Mouse (Mus musculus): Measurements from ENCODE around the gene Nova2. TPM values are rescaled to one million over a fixed set of nuclear protein-coding genes. Genes with fewer than 3 reads are reported as not detected.
A peak's percentile ranks its signal among the peaks of the same experiment; 100 is the strongest.

The Nova2 gene
- polyA plus RNA-seq, 1 experiment from 2014 or later: 0.41 TPM

- H3K27me3 ChIP-seq: peaks cover 100% of the 10 kb centered on the region
- peaks cover 19% of the 10 kb centered on the region for H3K4me1 ChIP-seq
- H3K4me3 ChIP-seq: peak overlapping the region; percentile 14; the same call in 1 of the 2 replicates
- H3K4me2 ChIP-seq (replicated peaks): peak overlapping the region; percentile 28
- H3K9ac ChIP-seq: no peak overlapping the region
- no peaks in the 10 kb centered on the region for H3K36me3 ChIP-seq
- WGBS: under 1% methylated on average over 17 of the region's 17 CpGs
- no peak for ATAC-seq (ENCODE audit: low FRiP score, low read depth)
- no peaks in the 10 kb centered on the region for H3K9me3 ChIP-seq
- no peak overlapping the region for H3K27ac ChIP-seq
Observed at GRCm38 (mm10) chr7:18962171-18962792, 36.6 kb downstream of the Nova2 start.

GRCm38 (mm10) chr7:18962795-18963194 lies 37.1 kb downstream of the Nova2 start:
- Histone ChIP-seq H3K27me3 (peaks cover 100% of the 10 kb centered on the region), H3K4me2 (replicated peaks) (peak overlapping the region; percentile 28), H3K9me3 (no peaks in the 10 kb centered on the region), H3K9ac (0 out of 2 replicates have a peak overlapping the region, but pooled peaks have one; percentile 9), H3K4me1 (peaks cover 14% of the 10 kb centered on the region), H3K4me3 (peak overlapping the region; percentile 14; the same call in 1 of the 2 replicates), H3K27ac (no peak overlapping the region), H3K36me3 (no peaks in the 10 kb centered on the region)
- under 1% methylated on average over 20 of the region's 20 CpGs for WGBS
- ATAC-seq (ENCODE audit: low FRiP score, low read depth): no peak

GRCm38 (mm10) chr7:18963294-18963843 lies 37.7 kb downstream of the Nova2 start:
- Histone ChIP-seq H3K27me3 (peaks cover 98% of the 10 kb centered on the region), H3K4me2 (replicated peaks) (no peak overlapping the region), H3K4me3 (no peak overlapping the region), H3K4me1 (peaks cover 12% of the 10 kb centered on the region), H3K36me3 (no peaks in the 10 kb centered on the region), H3K9me3 (no peaks in the 10 kb centered on the region), H3K9ac (no peak overlapping the region), H3K27ac (no peak overlapping the region)
- ATAC-seq (ENCODE audit: low FRiP score, low read depth): no peak
- WGBS: under 1% methylated on average over 19 of the region's 19 CpGs

- Histone ChIP-seq H3K4me3 (no peak overlapping the region), H3K27me3 (peaks cover 87% of the 10 kb centered on the region), H3K9ac (no peak overlapping the region), H3K27ac (no peak overlapping the region), H3K4me1 (peaks cover 8% of the 10 kb centered on the region; the same call in 1 of the 2 replicates), H3K9me3 (no peaks in the 10 kb centered on the region), H3K4me2 (replicated peaks) (no peak overlapping the region), H3K36me3 (no peaks in the 10 kb centered on the region)
- ATAC-seq (ENCODE audit: low FRiP score, low read depth): no peak
- WGBS: 84% methylated on average over 5 of the region's 5 CpGs
Observed at GRCm38 (mm10) chr7:18965312-18965711, 39.6 kb downstream of the Nova2 start.

- Histone ChIP-seq H3K27ac (no peak overlapping the region), H3K4me3 (no peak overlapping the region), H3K4me2 (replicated peaks) (no peak overlapping the region), H3K36me3 (no peaks in the 10 kb centered on the region), H3K4me1 (peaks cover 6% of the 10 kb centered on the region; the same call in 1 of the 2 replicates), H3K9ac (no peak overlapping the region), H3K27me3 (peaks cover 64% of the 10 kb centered on the region), H3K9me3 (0 out of 2 replicates have a peak, but pooled peaks cover 4% of the 10 kb centered on the region)
- 6% methylated on average over 8 of the region's 8 CpGs for WGBS
- no peak for ATAC-seq (ENCODE audit: low FRiP score, low read depth)
Observed at GRCm38 (mm10) chr7:18967603-18968002, 41.9 kb downstream of the Nova2 start.

GRCm38 (mm10) chr7:18970956-18971355 lies 45.3 kb downstream of the Nova2 start:
- Histone ChIP-seq H3K27ac (no peak overlapping the region), H3K36me3 (no peaks in the 10 kb centered on the region), H3K4me3 (no peak overlapping the region), H3K4me2 (replicated peaks) (no peak overlapping the region), H3K27me3 (peaks cover 40% of the 10 kb centered on the region), H3K9ac (no peak overlapping the region), H3K4me1 (no peaks in the 10 kb centered on the region), H3K9me3 (0 out of 2 replicates have a peak, but pooled peaks cover 4% of the 10 kb centered on the region)
- 80% methylated on average over 3 of the region's 3 CpGs for WGBS
- no peak for ATAC-seq (ENCODE audit: low FRiP score, low read depth)

GRCm38 (mm10) chr7:18978381-18978780 lies 52.7 kb downstream of the Nova2 start:
- Histone ChIP-seq H3K27me3 (peaks cover 11% of the 10 kb centered on the region; the same call in 1 of the 2 replicates), H3K9me3 (no peaks in the 10 kb centered on the region), H3K27ac (no peak overlapping the region), H3K4me2 (replicated peaks) (no peak overlapping the region), H3K9ac (no peak overlapping the region), H3K4me1 (no peaks in the 10 kb centered on the region), H3K4me3 (no peak overlapping the region), H3K36me3 (no peaks in the 10 kb centered on the region)
- ATAC-seq (ENCODE audit: low FRiP score, low read depth): no peak
- 86% methylated on average over 9 of the region's 9 CpGs for WGBS

- no peak overlapping the region for H3K4me2 ChIP-seq (replicated peaks)
- H3K27ac ChIP-seq: no peak overlapping the region
- peaks cover 5% of the 10 kb centered on the region for H3K4me1 ChIP-seq
- H3K36me3 ChIP-seq: no peaks in the 10 kb centered on the region
- no peaks in the 10 kb centered on the region for H3K9me3 ChIP-seq
- ATAC-seq (ENCODE audit: low FRiP score, low read depth): no peak
- 67% methylated on average over 2 of the region's 2 CpGs for WGBS
- H3K4me3 ChIP-seq: no peak overlapping the region
- H3K9ac ChIP-seq: no peak overlapping the region
- H3K27me3 ChIP-seq: peaks cover 12% of the 10 kb centered on the region; the same call in 1 of the 2 replicates
Observed at GRCm38 (mm10) chr7:18986503-18986902, 60.8 kb downstream of the Nova2 start.

GRCm38 (mm10) chr7:18987100-18987499 lies 61.4 kb downstream of the Nova2 start, which contains the start of gene Nanos2:
Gene Nanos2 (plus strand): TSS chr7:18987400.
- no peak within 1 kb of the TSS for H3K27ac ChIP-seq
- peaks cover 18% of the 10 kb centered on the region for H3K27me3 ChIP-seq
- no peak within 1 kb of the TSS for H3K4me3 ChIP-seq
- WGBS: 56% methylated on average over 2 of the region's 2 CpGs
- ATAC-seq (ENCODE audit: low FRiP score, low read depth): no peak
- H3K9me3 ChIP-seq: no peaks in the 10 kb centered on the region
- no peaks in the 10 kb centered on the region for H3K36me3 ChIP-seq
- H3K4me1 ChIP-seq: peaks cover 11% of the 10 kb centered on the region
- no peak within 1 kb of the TSS for H3K9ac ChIP-seq
- H3K4me2 ChIP-seq (replicated peaks): no peak within 1 kb of the TSS

GRCm38 (mm10) chr7:18987747-18988146 lies 62.1 kb downstream of the Nova2 start:
- no peak for ATAC-seq (ENCODE audit: low FRiP score, low read depth)
- WGBS: 64% methylated on average over 13 of the region's 13 CpGs
- H3K4me3 ChIP-seq: no peak overlapping the region
- H3K4me2 ChIP-seq (replicated peaks): no peak overlapping the region
- no peak overlapping the region for H3K27ac ChIP-seq
- H3K9me3 ChIP-seq: no peaks in the 10 kb centered on the region
- H3K27me3 ChIP-seq: peaks cover 25% of the 10 kb centered on the region
- peaks cover 18% of the 10 kb centered on the region for H3K4me1 ChIP-seq
- no peaks in the 10 kb centered on the region for H3K36me3 ChIP-seq
- H3K9ac ChIP-seq: no peak overlapping the region

GRCm38 (mm10) chr7:18988780-18989179 lies 63.1 kb downstream of the Nova2 start:
- WGBS: 73% methylated on average over 6 of the region's 6 CpGs

GRCm38 (mm10) chr7:18989995-18990394 lies 64.3 kb downstream of the Nova2 start:
- Histone ChIP-seq H3K27me3 (peaks cover 34% of the 10 kb centered on the region), H3K36me3 (peaks cover 8% of the 10 kb centered on the region; the same call in 1 of the 2 replicates), H3K9me3 (no peaks in the 10 kb centered on the region), H3K9ac (peak overlapping the region; percentile 48), H3K27ac (peak overlapping the region; percentile 79), H3K4me2 (replicated peaks) (peak overlapping the region; percentile 90), H3K4me3 (peak overlapping the region; percentile 60), H3K4me1 (peaks cover 25% of the 10 kb centered on the region)
- 12% methylated on average over 5 of the region's 5 CpGs for WGBS
- ATAC-seq (ENCODE audit: low FRiP score, low read depth): no peak

More at GRCm38 (mm10) chr7:18988780-18989179, 63.1 kb downstream of the Nova2 start:
- Histone ChIP-seq H3K9ac (no peak overlapping the region), H3K36me3 (peaks cover 4% of the 10 kb centered on the region; the same call in 1 of the 2 replicates), H3K27ac (no peak overlapping the region), H3K27me3 (peaks cover 34% of the 10 kb centered on the region), H3K4me3 (no peak overlapping the region), H3K4me1 (peaks cover 23% of the 10 kb centered on the region), H3K4me2 (replicated peaks) (no peak overlapping the region), H3K9me3 (no peaks in the 10 kb centered on the region)
- no peak for ATAC-seq (ENCODE audit: low FRiP score, low read depth)
